Mouse (Mus musculus) megakaryocyte, embryonic 14.5 days (primary cell): ENCODE measurements around the gene H2-Q4. TPM values are rescaled to one million over a fixed set of nuclear protein-coding genes. Genes with fewer than 3 reads are reported as not detected.
"Not testable (repeated sequence)": the region's sequence is repeated elsewhere in the genome, so short reads cannot be mapped to it uniquely, and the experiment has no call there.

Experiments
- H3K27me3 ChIP-seq: replicated peaks from 2 replicates; pipeline ENCODE3; 2012; ENCODE audit warnings: inconsistent platforms
- H3K36me3 ChIP-seq: replicated peaks from 2 replicates; pipeline ENCODE3; 2012; ENCODE audit warnings: low read length, inconsistent platforms, mixed read lengths
- H3K4me1 ChIP-seq: 2 replicates; pipeline ENCODE4 v1.6.1; 2012; ENCODE audit warnings: inconsistent platforms
- H3K4me3 ChIP-seq: replicated peaks from 2 replicates; pipeline ENCODE3; 2012; ENCODE audit warnings: moderate library complexity, mild to moderate bottlenecking, inconsistent platforms
- H3K9me3 ChIP-seq: 2 replicates; pipeline ENCODE4 v1.6.1; 2012; ENCODE audit warnings: inconsistent platforms
- polyA plus RNA-seq: library from polyadenylated mRNA; stranded (reverse); fragments of >175 nt; gene quantifications from 2 replicates; pipeline ENCODE4 v1.2.3, GENCODE M21; 2012; ENCODE audit warnings: low replicate concordance; ENCODE audit not compliant: insufficient read depth

H2-Q4 gene
- polyA plus RNA-seq, 1 experiment: 46.4 TPM

- not testable (repeated sequence) for H3K36me3 ChIP-seq
Observed at GRCm38 (mm10) chr17:35424106-35424505, 44.7 kb downstream of the H2-Q4 start.

GRCm38 (mm10) chr17:35424624-35425416 lies 45.4 kb downstream of the H2-Q4 start, which contains the start of gene H2-Q6:
Gene H2-Q6 (plus strand): TSS chr17:35424850.
- H3K4me3 ChIP-seq: peak within 1 kb of the TSS; percentile 88
- peaks cover 13% of the 10 kb centered on the region for H3K27me3 ChIP-seq
- not testable (repeated sequence) for H3K36me3 ChIP-seq
- H3K4me1 ChIP-seq: peaks cover 17% of the 10 kb centered on the region
- peaks cover 11% of the 10 kb centered on the region for H3K9me3 ChIP-seq

More at GRCm38 (mm10) chr17:35424106-35424505, 44.7 kb downstream of the H2-Q4 start:
- H3K9me3 ChIP-seq: peaks cover 11% of the 10 kb centered on the region
- H3K4me3 ChIP-seq: not testable (repeated sequence)
- peaks cover 16% of the 10 kb centered on the region for H3K27me3 ChIP-seq
- H3K4me1 ChIP-seq: peaks cover 23% of the 10 kb centered on the region

- H3K36me3 ChIP-seq: not testable (repeated sequence)
- H3K4me3 ChIP-seq: peak overlapping the region; percentile 76
Observed at GRCm38 (mm10) chr17:35425474-35425873, 46.1 kb downstream of the H2-Q4 start.

GRCm38 (mm10) chr17:35428883-35429282 lies 49.5 kb downstream of the H2-Q4 start:
- not testable (repeated sequence) for H3K9me3 ChIP-seq, H3K4me3 ChIP-seq, H3K4me1 ChIP-seq, H3K36me3 ChIP-seq
- H3K27me3 ChIP-seq: peaks cover 11% of the 10 kb centered on the region

More at GRCm38 (mm10) chr17:35425474-35425873, 46.1 kb downstream of the H2-Q4 start:
- peaks cover 11% of the 10 kb centered on the region for H3K9me3 ChIP-seq
- H3K4me1 ChIP-seq: peaks cover 11% of the 10 kb centered on the region
- peaks cover 13% of the 10 kb centered on the region for H3K27me3 ChIP-seq

GRCm38 (mm10) chr17:35430671-35431070 lies 51.3 kb downstream of the H2-Q4 start:
- not testable (repeated sequence) for H3K4me3 ChIP-seq, H3K9me3 ChIP-seq, H3K4me1 ChIP-seq, H3K36me3 ChIP-seq, H3K27me3 ChIP-seq

GRCm38 (mm10) chr17:35432167-35432566 lies 52.8 kb downstream of the H2-Q4 start:
- not testable (repeated sequence) for H3K4me3 ChIP-seq, H3K36me3 ChIP-seq, H3K4me1 ChIP-seq, H3K27me3 ChIP-seq
- H3K9me3 ChIP-seq: peaks cover 19% of the 10 kb centered on the region

GRCm38 (mm10) chr17:35434836-35435235 lies 55.4 kb downstream of the H2-Q4 start:
- H3K9me3 ChIP-seq: peaks cover 19% of the 10 kb centered on the region
- H3K4me1 ChIP-seq, H3K4me3 ChIP-seq, H3K36me3 ChIP-seq, H3K27me3 ChIP-seq: not testable (repeated sequence)

Other genes with a start within 250 kb of the H2-Q4 start
- gene Apom, start 247.6 kb upstream of the H2-Q4 start, polyA plus RNA-seq: not detected in 2 replicates
- 613 and 1,584 TPM in 2 replicates for gene Bag6, start 244.4 kb upstream of the H2-Q4 start, polyA plus RNA-seq
- gene Prrc2a, start 214.7 kb upstream of the H2-Q4 start, polyA plus RNA-seq: 1,080 and 3,273 TPM in 2 replicates
- 2.5 and 22.3 TPM in 2 replicates for gene Aif1, start 203.5 kb upstream of the H2-Q4 start, polyA plus RNA-seq
- gene Lst1, start 191.2 kb upstream of the H2-Q4 start, polyA plus RNA-seq: 5.9 and 24.8 TPM in 2 replicates
- 12.1 TPM in 1 of 2 replicates, not detected in the other for gene Ltb, start 185.2 kb upstream of the H2-Q4 start, polyA plus RNA-seq
- 2.9 and 3.5 TPM in 2 replicates for gene Tnf, start 177.6 kb upstream of the H2-Q4 start, polyA plus RNA-seq
- 0.85 TPM in 1 of 2 replicates, not detected in the other for gene Lta, start 174.3 kb upstream of the H2-Q4 start, polyA plus RNA-seq
- gene Gm16181, start 158.8 kb upstream of the H2-Q4 start, polyA plus RNA-seq: not detected in 2 replicates
- 0.86 TPM in 1 of 2 replicates, not detected in the other for gene Atp6v1g2, start 146.0 kb upstream of the H2-Q4 start, polyA plus RNA-seq
- 31.8 and 57.1 TPM in 2 replicates for gene Nfkbil1, start 143.8 kb upstream of the H2-Q4 start, polyA plus RNA-seq
- gene Ddx39b, start 137.9 kb upstream of the H2-Q4 start, polyA plus RNA-seq: 83.5 and 158 TPM in 2 replicates
- gene H2-D1, start 116.9 kb upstream of the H2-Q4 start, polyA plus RNA-seq: 170 and 362 TPM in 2 replicates
- 1.5 and 7.3 TPM in 2 replicates for gene H2-Q1, start 59.2 kb upstream of the H2-Q4 start, polyA plus RNA-seq
- 6.7 TPM in 1 of 2 replicates, not detected in the other for gene H2-Q2, start 37.4 kb upstream of the H2-Q4 start, polyA plus RNA-seq
- gene H2-Q6, start 45.2 kb downstream of the H2-Q4 start, polyA plus RNA-seq: 2.5 and 4.2 TPM in 2 replicates
- 3.2 and 20.1 TPM in 2 replicates for gene H2-Q7, start 59.5 kb downstream of the H2-Q4 start, polyA plus RNA-seq
- 0.27 and 2.5 TPM in 2 replicates for gene H2-Q10, start 90.5 kb downstream of the H2-Q4 start, polyA plus RNA-seq
- not detected in 2 replicates for gene Pou5f1, start 126.4 kb downstream of the H2-Q4 start, polyA plus RNA-seq
- gene Tcf19, start 137.2 kb downstream of the H2-Q4 start, polyA plus RNA-seq: 16.3 and 17.5 TPM in 2 replicates
- gene Cchcr1, start 137.5 kb downstream of the H2-Q4 start, polyA plus RNA-seq: 3.2 and 10.5 TPM in 2 replicates
- gene Psors1c2, start 153.6 kb downstream of the H2-Q4 start, polyA plus RNA-seq: 3.7 TPM in 1 of 2 replicates, not detected in the other
- not detected in 2 replicates for gene Cdsn, start 172.5 kb downstream of the H2-Q4 start, polyA plus RNA-seq
- not detected in 2 replicates for gene 2300002M23Rik, start 187.8 kb downstream of the H2-Q4 start, polyA plus RNA-seq
- gene Sfta2, start 221.9 kb downstream of the H2-Q4 start, polyA plus RNA-seq: not detected in 2 replicates
- gene Gm9573, start 247.0 kb downstream of the H2-Q4 start, polyA plus RNA-seq: 0.55 TPM in 1 of 2 replicates, not detected in the other